Mouse (Mus musculus) 3T3-L1 (cell line): ENCODE data around the gene Cfap54.

Source experiments
- DNase-seq: peaks from one replicate; pipeline ENCODE4 v3.0.0-alpha.2; 2015; ENCODE audit warnings: low read depth, low spot score

Cfap54 gene

DNA sequence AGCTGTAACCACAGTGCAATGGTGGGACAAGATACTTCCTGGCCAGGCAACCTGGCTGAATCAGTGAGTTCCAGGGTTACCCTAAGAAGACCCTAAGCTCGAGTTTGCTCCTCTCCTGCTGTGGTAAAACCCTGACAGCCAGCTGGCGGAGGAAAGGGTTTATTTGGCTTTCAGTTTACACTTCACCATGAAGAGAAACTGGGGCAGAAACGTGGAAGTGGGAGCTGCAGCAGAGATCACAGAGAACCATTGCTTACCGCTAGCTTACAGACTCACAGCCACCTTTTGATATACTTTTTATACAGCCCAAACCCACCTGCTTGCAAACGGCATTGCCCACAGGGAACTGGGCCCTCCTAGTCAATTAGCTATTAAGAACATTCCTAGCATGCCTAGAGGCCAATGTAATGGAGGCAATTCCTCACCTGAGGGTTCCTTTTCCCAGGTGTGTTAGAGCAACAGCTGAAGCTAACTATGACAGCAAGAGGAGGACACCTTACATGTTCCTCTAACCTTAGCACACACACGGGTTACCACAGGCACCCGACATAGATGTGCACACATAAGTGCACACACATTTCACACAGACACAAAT is 16.9 kb upstream of the Cfap54 start:
- DNase-seq = no peak

GRCm38 (mm10) chr10:93097439-93097838 is 16.0 kb upstream of the Cfap54 start:
- DNase-seq = no peak

DNA sequence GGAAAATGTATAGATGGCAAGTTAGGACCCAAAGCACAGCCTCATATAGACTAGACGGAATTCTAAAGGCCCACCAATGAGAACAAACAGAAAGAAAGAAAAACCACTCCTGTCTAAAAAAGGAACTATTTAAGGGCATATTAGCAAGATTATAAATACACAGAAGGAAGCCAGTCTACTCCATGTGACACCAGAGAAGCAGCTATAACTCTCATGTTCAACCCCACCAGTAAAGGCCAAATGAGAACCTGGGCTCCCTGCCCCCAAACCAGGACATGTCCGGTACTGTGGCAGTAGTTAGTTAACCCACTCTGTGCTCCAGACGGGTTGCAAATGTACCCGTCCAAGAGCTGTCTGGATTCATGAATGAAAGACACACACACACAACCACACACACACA is 14.4 kb upstream of the Cfap54 start:
- no peak for DNase-seq

- peak; percentile 67 for DNase-seq
Observed at GRCm38 (mm10) chr10:93094957-93095580, 13.7 kb upstream of the Cfap54 start.

- DNase-seq = no peak
Observed at GRCm38 (mm10) chr10:93091928-93092327, 10.5 kb upstream of the Cfap54 start.

GRCm38 (mm10) chr10:93090241-93090640 is 8.8 kb upstream of the Cfap54 start:
- no peak for DNase-seq

- DNase-seq = no peak
Observed at GRCm38 (mm10) chr10:93088396-93089048, 7.1 kb upstream of the Cfap54 start.

- no peak for DNase-seq
Observed at GRCm38 (mm10) chr10:93087504-93087903, 6.1 kb upstream of the Cfap54 start.

- no peak for DNase-seq
Observed at GRCm38 (mm10) chr10:93083963-93084340, 2.5 kb upstream of the Cfap54 start.

DNA sequence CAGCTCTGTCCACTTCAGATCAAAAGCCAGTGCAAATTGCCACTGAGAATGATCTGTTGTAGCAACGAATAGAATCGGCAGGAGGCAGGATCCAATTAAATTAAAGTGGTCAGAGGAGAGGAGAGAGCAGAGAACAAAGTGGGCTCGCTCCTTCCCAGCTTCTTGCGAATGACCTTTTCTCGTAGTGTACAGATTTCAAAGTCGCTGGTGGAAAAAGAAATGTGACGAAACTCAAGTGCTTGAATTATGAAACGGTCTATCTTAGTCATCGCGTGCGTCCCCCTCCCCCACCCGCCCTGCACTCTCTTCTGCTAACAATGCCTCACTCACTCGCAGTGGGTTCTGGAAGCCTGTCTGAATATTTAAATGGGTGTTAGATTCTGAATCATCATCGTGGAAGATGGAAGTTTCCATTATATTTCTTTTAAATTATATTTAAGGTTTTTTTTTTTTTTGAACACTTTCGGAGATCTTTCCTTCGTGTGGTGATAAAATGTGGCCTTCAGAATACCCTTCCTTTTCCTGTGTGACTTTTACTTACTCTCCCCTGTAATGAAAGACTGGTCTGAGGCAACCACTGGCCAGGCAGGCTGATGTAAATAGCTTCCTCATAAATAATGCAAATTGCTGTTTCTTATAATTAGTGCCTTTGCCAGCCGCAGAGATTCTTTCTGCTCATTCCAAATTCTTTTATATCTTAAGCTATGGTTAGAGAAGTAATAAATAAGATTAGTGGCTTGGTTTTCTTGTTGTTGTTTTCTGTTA is 2.0 kb upstream of the Cfap54 start:
- peak; percentile 51 for DNase-seq

GRCm38 (mm10) chr10:93079486-93079885 is 1.9 kb downstream of the Cfap54 start:
- DNase-seq = no peak

DNA sequence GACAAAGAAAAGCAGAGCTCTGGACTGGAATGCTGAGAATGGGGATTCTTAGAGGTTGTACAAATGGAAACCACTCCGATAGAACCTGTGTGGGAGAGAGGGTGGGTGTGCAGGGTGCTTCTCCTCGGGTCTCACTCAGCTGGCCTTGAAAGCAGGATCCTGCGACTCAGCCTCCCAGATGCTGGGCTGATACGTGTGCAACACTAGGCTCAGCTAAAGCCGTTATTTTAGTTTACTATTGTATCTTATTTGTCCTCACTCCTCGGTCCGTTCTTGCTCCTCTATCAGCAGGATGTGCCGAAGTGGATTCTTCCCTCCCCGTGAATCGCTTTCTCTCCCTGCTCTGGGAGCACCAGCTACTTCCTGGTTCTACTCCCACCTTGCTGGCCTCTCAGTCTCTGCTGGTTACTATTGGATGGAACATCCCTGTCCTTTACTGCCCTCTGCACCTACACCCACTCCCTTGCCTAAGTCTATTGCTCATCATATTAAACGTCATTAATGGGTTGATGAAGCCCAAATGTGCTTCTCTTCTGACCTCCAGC is 3.4 kb downstream of the Cfap54 start:
- DNase-seq = no peak

GRCm38 (mm10) chr10:93076376-93076775 is 5.0 kb downstream of the Cfap54 start:
- DNase-seq = no peak

DNA sequence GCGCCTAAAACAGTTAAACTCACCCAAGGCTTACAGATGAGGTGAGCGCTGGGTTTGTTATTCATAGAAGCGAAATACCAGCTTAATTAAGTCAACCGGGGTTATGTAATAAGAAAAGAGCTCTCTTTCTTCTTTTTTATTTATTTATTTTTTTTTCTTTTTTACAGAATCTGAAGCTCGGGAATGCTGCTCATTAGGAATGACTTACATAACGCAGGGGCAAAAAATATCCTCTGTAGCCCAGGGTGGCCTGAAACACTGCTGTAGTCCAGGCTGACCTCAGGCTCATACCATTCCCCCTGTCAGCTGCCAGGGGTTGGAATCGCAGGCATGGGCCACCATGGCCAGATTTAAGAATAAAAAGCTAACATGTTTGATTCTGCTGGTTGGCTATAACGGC is 5.6 kb downstream of the Cfap54 start:
- no peak for DNase-seq

GRCm38 (mm10) chr10:93072769-93073168 is 8.6 kb downstream of the Cfap54 start:
- no peak for DNase-seq

DNA sequence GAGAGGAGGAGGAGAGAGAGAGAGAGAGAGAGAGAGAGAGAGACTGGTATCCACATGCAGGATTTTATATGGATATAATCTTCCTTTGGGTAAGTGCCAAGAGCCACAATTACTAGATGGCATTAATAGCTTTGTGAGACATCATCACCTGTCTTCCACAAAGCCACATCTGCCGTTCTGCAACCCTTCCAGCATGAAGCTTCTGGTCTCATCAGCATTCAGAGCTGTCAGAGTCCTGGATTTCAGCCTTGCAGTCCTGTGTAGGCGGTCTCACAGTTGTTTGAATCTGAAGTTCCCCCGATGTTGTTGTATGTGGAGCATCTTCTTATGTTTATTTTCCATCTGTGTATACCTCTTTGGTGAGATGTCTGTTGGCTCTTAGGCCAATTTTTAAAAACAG is 9.7 kb downstream of the Cfap54 start:
- no peak for DNase-seq

DNA sequence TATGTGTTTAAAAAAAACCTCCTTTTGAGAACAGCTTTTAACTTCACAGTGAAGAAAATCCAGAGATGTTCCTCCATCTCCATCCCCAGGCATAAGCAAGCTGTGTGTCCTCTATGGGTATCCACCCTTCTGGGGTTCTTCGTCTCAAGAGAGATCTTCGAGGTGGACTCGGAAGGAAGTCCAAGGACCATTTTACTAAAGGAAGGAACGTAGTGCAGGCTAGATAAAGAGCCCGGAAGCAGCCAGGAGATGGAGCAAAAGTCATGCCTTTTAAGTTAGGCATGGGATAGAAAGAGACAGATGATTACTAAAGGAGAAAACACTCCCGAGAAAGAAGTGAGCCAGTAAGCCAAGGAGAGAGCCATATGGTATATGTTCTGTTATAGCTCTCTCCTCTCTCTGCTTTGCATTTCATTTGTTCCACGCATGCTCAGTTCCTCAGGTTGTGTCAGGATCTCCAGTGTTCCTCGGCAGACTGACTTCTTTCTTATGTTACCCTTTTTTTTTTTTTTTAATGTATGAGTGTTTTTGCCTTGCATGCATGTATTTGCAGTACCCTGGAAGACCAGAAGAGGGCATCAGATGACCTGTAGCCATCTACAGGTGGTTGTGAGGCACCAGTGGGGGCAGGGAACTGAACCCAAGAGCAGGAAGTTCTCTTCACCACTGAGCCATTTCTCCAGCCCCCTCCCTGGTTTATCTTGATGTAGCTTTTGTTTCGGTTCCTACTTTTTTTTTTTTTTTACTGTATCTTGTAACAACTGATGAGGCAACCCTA is 11.1 kb downstream of the Cfap54 start:
- DNase-seq = peak; percentile 89

- no peak for DNase-seq
Observed at GRCm38 (mm10) chr10:93069721-93070120, 11.7 kb downstream of the Cfap54 start.

DNA sequence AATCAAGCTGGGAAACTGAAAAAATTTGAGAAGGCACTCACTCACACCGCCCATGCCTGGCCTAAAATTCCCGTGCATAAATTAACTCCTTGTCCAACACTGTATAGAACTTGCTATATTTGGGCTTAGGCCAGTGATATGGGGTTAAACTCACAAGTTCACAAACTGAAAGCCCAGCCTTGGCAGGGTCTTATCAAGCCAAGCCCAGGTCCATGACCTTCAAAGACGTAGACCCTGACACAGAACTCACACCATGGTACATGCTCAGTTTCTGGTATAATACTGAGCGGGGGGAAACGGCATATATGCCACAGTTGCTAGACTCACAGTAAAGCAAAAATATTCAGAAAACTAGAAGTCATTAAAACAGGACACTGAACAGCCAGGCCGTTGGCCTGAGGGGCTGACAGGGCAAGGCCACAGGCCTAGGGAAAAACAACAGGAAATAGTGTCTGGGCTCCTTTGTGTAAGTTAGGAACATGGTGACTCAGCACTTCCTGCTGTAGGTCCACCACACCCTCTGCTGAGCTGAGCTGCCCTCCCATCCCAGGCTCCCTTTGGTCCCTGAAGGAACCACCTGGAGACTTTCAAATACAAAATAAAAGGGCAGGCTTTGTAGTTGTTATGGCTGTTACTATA is 12.3 kb downstream of the Cfap54 start:
- DNase-seq = peak; percentile 68

GRCm38 (mm10) chr10:93064973-93065372 is 16.4 kb downstream of the Cfap54 start:
- no peak for DNase-seq

DNA sequence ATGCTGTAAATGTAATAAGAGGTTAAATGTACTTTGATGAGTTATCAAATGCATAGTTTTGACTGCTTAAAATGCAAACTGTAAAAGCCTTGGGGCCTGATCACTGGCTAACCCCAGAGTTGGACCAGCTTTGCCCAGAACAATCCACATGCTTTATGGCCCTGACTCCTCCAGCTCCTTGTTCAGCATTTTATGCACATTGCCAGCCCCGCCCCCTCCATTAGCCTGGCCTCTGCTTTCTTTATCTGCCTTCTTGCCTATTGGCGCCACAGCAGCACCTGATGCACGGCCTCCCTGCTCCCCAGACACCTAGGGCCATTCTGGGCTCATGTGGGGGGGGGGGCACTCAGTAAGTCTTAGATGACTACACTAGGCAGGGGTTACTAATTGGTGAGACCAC is 17.8 kb downstream of the Cfap54 start:
- no peak for DNase-seq
